Mouse (Mus musculus): ENCODE data around the gene Tex33. TPM values are rescaled to one million over a fixed set of nuclear protein-coding genes. Genes with fewer than 3 reads are reported as not detected.
"Not testable (repeated sequence)": the region's sequence is repeated elsewhere in the genome, so short reads cannot be mapped to it uniquely, and the experiment has no call there.

Gene Tex33
- polyA plus RNA-seq, 1 experiment from 2014 or later = not detected

- no peak for ATAC-seq (ENCODE audit: low FRiP score)
- no peaks in the 10 kb centered on the region for H3K9me3 ChIP-seq
- H3K27ac ChIP-seq = no peak overlapping the region
- H3K36me3 ChIP-seq = no peaks in the 10 kb centered on the region
- no peak overlapping the region for H3K4me3 ChIP-seq
- H3K4me2 ChIP-seq = no peak overlapping the region
- H3K27me3 ChIP-seq = no peaks in the 10 kb centered on the region
- no peaks in the 10 kb centered on the region; the same call in 1 of the 2 replicates for H3K4me1 ChIP-seq (replicated peaks)
- no peak overlapping the region for H3K9ac ChIP-seq
- 92% methylated on average over 4 of the region's 4 CpGs for WGBS
Observed at GRCm38 (mm10) chr15:78330706-78331105, 65.0 kb downstream of the Tex33 start.

- ATAC-seq (ENCODE audit: low FRiP score); H3K36me3 ChIP-seq; H3K27me3 ChIP-seq; H3K27ac ChIP-seq; H3K4me3 ChIP-seq; H3K9ac ChIP-seq; H3K4me1 ChIP-seq (replicated peaks); H3K9me3 ChIP-seq; H3K4me2 ChIP-seq: not testable (repeated sequence)
- 82% methylated on average over 6 of the region's 6 CpGs for WGBS
Observed at GRCm38 (mm10) chr15:78329972-78330371, 65.7 kb downstream of the Tex33 start.

GRCm38 (mm10) chr15:78328520-78329097 lies 67.1 kb downstream of the Tex33 start:
- ATAC-seq (ENCODE audit: low FRiP score) = no peak
- Histone ChIP-seq H3K9me3 (no peaks in the 10 kb centered on the region), H3K27ac (no peak overlapping the region), H3K9ac (no peak overlapping the region), H3K4me3 (no peak overlapping the region), H3K4me1 (replicated peaks) (no peaks in the 10 kb centered on the region; the same call in 1 of the 2 replicates), H3K4me2 (no peak overlapping the region), H3K27me3 (no peaks in the 10 kb centered on the region), H3K36me3 (no peaks in the 10 kb centered on the region)
- 70% methylated on average over 3 of the region's 3 CpGs for WGBS

Small RNAs within 50 kb of the gene (microRNA-seq; reads per million reads assigned to microRNA genes)
- not detected for gene Mir7676-2

Other genes with a start within 250 kb of the Tex33 start
- 106 and 111 TPM in 2 replicates for gene Ift27, start 221.8 kb downstream of the Tex33 start, polyA plus RNA-seq (2015; fragmentation: Nextera tagmentation; extraction: Ambion mirVana)
- gene Pvalb, start 189.5 kb downstream of the Tex33 start, polyA plus RNA-seq (2015; fragmentation: Nextera tagmentation; extraction: Ambion mirVana) = 6.7 and 13.6 TPM in 2 replicates
- gene Ncf4, start 151.1 kb downstream of the Tex33 start, polyA plus RNA-seq (2015; fragmentation: Nextera tagmentation; extraction: Ambion mirVana) = 1.5 and 2.2 TPM in 2 replicates
- 0.06 and 0.21 TPM in 2 replicates for gene Csf2rb2, start 90.2 kb downstream of the Tex33 start, polyA plus RNA-seq (2015; fragmentation: Nextera tagmentation; extraction: Ambion mirVana)
- gene Csf2rb, start 70.2 kb downstream of the Tex33 start, polyA plus RNA-seq (2015; fragmentation: Nextera tagmentation; extraction: Ambion mirVana) = 0.39 and 0.40 TPM in 2 replicates
- 10.7 and 17.0 TPM in 2 replicates for gene Tst, start 10.0 kb upstream of the Tex33 start, polyA plus RNA-seq (2015; fragmentation: Nextera tagmentation; extraction: Ambion mirVana)
- gene Mpst, start 10.5 kb upstream of the Tex33 start, polyA plus RNA-seq (2015; fragmentation: Nextera tagmentation; extraction: Ambion mirVana) = 2.2 and 3.1 TPM in 2 replicates
- gene Kctd17, start 32.7 kb upstream of the Tex33 start, polyA plus RNA-seq (2015; fragmentation: Nextera tagmentation; extraction: Ambion mirVana) = 114 and 116 TPM in 2 replicates
- 0.23 and 0.31 TPM in 2 replicates for gene Tmprss6, start 72.7 kb upstream of the Tex33 start, polyA plus RNA-seq (2015; fragmentation: Nextera tagmentation; extraction: Ambion mirVana)
- gene Il2rb, start 99.4 kb upstream of the Tex33 start, polyA plus RNA-seq (2015; fragmentation: Nextera tagmentation; extraction: Ambion mirVana) = 0.05 and 0.13 TPM in 2 replicates
- 8.0 and 8.2 TPM in 2 replicates for gene C1qtnf6, start 135.5 kb upstream of the Tex33 start, polyA plus RNA-seq (2015; fragmentation: Nextera tagmentation; extraction: Ambion mirVana)
- gene Sstr3, start 148.8 kb upstream of the Tex33 start, polyA plus RNA-seq (2015; fragmentation: Nextera tagmentation; extraction: Ambion mirVana) = 0.42 and 0.48 TPM in 2 replicates
- gene Rac2, start 176.9 kb upstream of the Tex33 start, polyA plus RNA-seq (2015; fragmentation: Nextera tagmentation; extraction: Ambion mirVana) = 6.3 and 8.8 TPM in 2 replicates
- 6.8 and 7.7 TPM in 2 replicates for gene Cyth4, start 201.1 kb upstream of the Tex33 start, polyA plus RNA-seq (2015; fragmentation: Nextera tagmentation; extraction: Ambion mirVana)

All from hindbrain, embryonic 13.5 days (tissue).